9 mouse cellular contexts compared by ENCODE assay signal in genomic region chr8:87716726-87717248, GRCm38 (mm10).
DNase-seq lines count a peak whose midpoint lies in the region; ATAC-seq and TF ChIP-seq lines count a peak whose summit lies in the region.
"Had no signal": no experiment of that assay in that cellular context is flagged by ENCODE, and none has a peak within 500 bp of the region (broad histone marks: within the 10 kb centered on the region; RNA-seq: fewer than 3 reads in every experiment).

No protein-coding gene starts in this region.

- H3K4me2 ChIP-seq in neural tube, embryonic 11.5 days (ENCODE audit: low read depth), result peak overlapping the region; percentile 42
- peak overlapping the region; percentile 53 for H3K4me2 ChIP-seq in limb, embryonic 13.5 days (replicated peaks)
- H3K4me2 ChIP-seq in stomach, postnatal 0 days (replicated peaks; ENCODE audit: low read depth), result peak overlapping the region; percentile 46; the same call in 1 of the 2 replicates

- peak overlapping the region; percentile 43; the same call in 1 of the 2 replicates for H3K4me3 ChIP-seq in gastrocnemius, adult 2 months
- H3K4me3 ChIP-seq in neural tube, embryonic 11.5 days (ENCODE audit: low read depth, low read length), result no peak overlapping the region
- peak overlapping the region; percentile 9 for H3K4me3 ChIP-seq in limb, embryonic 13.5 days
- no peak overlapping the region for H3K4me3 ChIP-seq in stomach, postnatal 0 days (ENCODE audit: low read depth, low read length)

- WGBS in neural tube, embryonic 11.5 days, result 16% methylated on average over 9 of the region's 9 CpGs
- 25% methylated on average over 9 of the region's 9 CpGs for WGBS in limb, embryonic 13.5 days
- 30% methylated on average over 9 of the region's 9 CpGs for WGBS in stomach, postnatal 0 days

- peak overlapping the region; percentile 61 for H3K27ac ChIP-seq in gastrocnemius, adult 2 months
- peak overlapping the region; percentile 82 for H3K27ac ChIP-seq in neural tube, embryonic 11.5 days (ENCODE audit: low read depth, low read length)
- peak overlapping the region; percentile 77 for H3K27ac ChIP-seq in limb, embryonic 13.5 days
- H3K27ac ChIP-seq in stomach, postnatal 0 days (replicated peaks), result no peak overlapping the region

- no peaks in the 10 kb centered on the region for H3K36me3 ChIP-seq in neural tube, embryonic 11.5 days (ENCODE audit: control insufficient read depth, insufficient read depth, low read length)
- no peaks in the 10 kb centered on the region for H3K36me3 ChIP-seq in limb, embryonic 13.5 days
- H3K36me3 ChIP-seq in stomach, postnatal 0 days (ENCODE audit: control insufficient read depth, insufficient read depth, low read length), result no peaks in the 10 kb centered on the region

- TF ChIP-seq CTCF in gastrocnemius, adult 2 months (IDR thresholded peaks at IDR 0.05), result no peak
- TF ChIP-seq CTCF in stomach, postnatal 0 days (IDR thresholded peaks at IDR 0.05; ENCODE audit: low read depth), result no peak

- no peak for DNase-seq in gastrocnemius, adult 2 months
- DNase-seq in gastrocnemius, adult 8-10 months (ENCODE audit: low spot score in 2 of 2), result no peak
- no peak for DNase-seq in neural tube, embryonic 11.5 days (ENCODE audit: low spot score)
- no peak for DNase-seq in neural tube, embryonic 10.5 days (ENCODE audit: extremely low spot score, low spot score)
- no peak for DNase-seq in stomach, postnatal 0 days (ENCODE audit: low spot score)
- DNase-seq in adrenal gland, postnatal 10 days, result no peak
- DNase-seq: cerebellum, adult 8-10 months had no signal

- intact Hi-C loops in gastrocnemius, adult 2 months (cut with DNase I), result loop anchor here (1.0 to 10.0 kb wide), 3 partner anchors 36 to 308 kb away; no protein-coding TSS in a partner anchor

- TF ChIP-seq EP300 in stomach, postnatal 0 days (optimal IDR thresholded peaks at IDR 0.05), result no peak

- peaks cover 20% of the 10 kb centered on the region for H3K4me1 ChIP-seq in neural tube, embryonic 11.5 days (ENCODE audit: control insufficient read depth, insufficient read depth, low read length)
- H3K4me1 ChIP-seq in limb, embryonic 13.5 days, result peaks cover 72% of the 10 kb centered on the region
- H3K4me1 ChIP-seq in stomach, postnatal 0 days (replicated peaks; ENCODE audit: control insufficient read depth, insufficient read depth), result peaks cover 7% of the 10 kb centered on the region; the same call in 1 of the 2 replicates

- no peaks in the 10 kb centered on the region for H3K9me3 ChIP-seq in neural tube, embryonic 11.5 days (ENCODE audit: control insufficient read depth, low read length)
- H3K9me3 ChIP-seq in limb, embryonic 13.5 days, result no peaks in the 10 kb centered on the region
- no peaks in the 10 kb centered on the region for H3K9me3 ChIP-seq in stomach, postnatal 0 days (ENCODE audit: control insufficient read depth, low read length)

- H3K27me3 ChIP-seq in neural tube, embryonic 11.5 days (ENCODE audit: control insufficient read depth, insufficient read depth, low read length), result no peaks in the 10 kb centered on the region
- H3K27me3 ChIP-seq in limb, embryonic 13.5 days, result no peaks in the 10 kb centered on the region
- H3K27me3 ChIP-seq in stomach, postnatal 0 days (ENCODE audit: control insufficient read depth, insufficient read depth, low read length), result no peaks in the 10 kb centered on the region

- H3K9ac ChIP-seq in neural tube, embryonic 11.5 days (ENCODE audit: low read length), result no peak overlapping the region
- H3K9ac ChIP-seq in limb, embryonic 13.5 days, result peak overlapping the region; percentile 48; the same call in 1 of the 2 replicates
- no peak overlapping the region for H3K9ac ChIP-seq in stomach, postnatal 0 days (ENCODE audit: low read length)

- ATAC-seq in neural tube, embryonic 11.5 days (ENCODE audit: insufficient read depth, low FRiP score, low TSS enrichment), result 0 out of 2 replicates have a peak, but pooled peaks have one; percentile 8
- ATAC-seq in limb, embryonic 13.5 days (ENCODE audit: low FRiP score, low read depth), result no peak
- no peak for ATAC-seq in stomach, postnatal 0 days (ENCODE audit: low FRiP score, low TSS enrichment)
- no peak for ATAC-seq in erythroblast, adult 5-6 weeks (replicated peaks; ENCODE audit: low FRiP score, poor library complexity, severe bottlenecking)

Comparison
In these comparisons a context has a peak if more than half of its experiments do, and no peak if none do; other contexts are left out.
1. H3K4me3 ChIP-seq: peak in gastrocnemius, adult 2 months (single experiment) and limb, embryonic 13.5 days (single experiment); none in neural tube, embryonic 11.5 days (single experiment) and stomach, postnatal 0 days (single experiment).
2. Peak in every context shown above with its lines, with median percentiles within 50 percentile points of each other: H3K4me2 ChIP-seq.